Mouse (Mus musculus) ES-E14 (cell line): ENCODE results near the gene Fhad1.

Experiments
- CHD2 ChIP-seq: IDR thresholded peaks from 2 replicates; pipeline ENCODE4 v1.6.1; 2014; ENCODE audit warnings: mild to moderate bottlenecking, low read depth, low read length, inconsistent platforms
- HCFC1 ChIP-seq: IDR thresholded peaks from 2 replicates; pipeline ENCODE4 v1.6.1; 2012; ENCODE audit warnings: low read length, inconsistent platforms, borderline replicate concordance; ENCODE audit not compliant: insufficient read depth
- MAFK ChIP-seq: IDR thresholded peaks from 2 replicates; pipeline ENCODE4 v1.6.1; 2014; ENCODE audit warnings: mild to moderate bottlenecking, low read depth, low read length, inconsistent platforms; ENCODE audit not compliant: insufficient read depth
- ZC3H11A ChIP-seq: IDR thresholded peaks from 2 replicates; pipeline ENCODE4 v1.6.1; 2012; ENCODE audit warnings: low read depth, mild to moderate bottlenecking, inconsistent platforms, low read length, borderline replicate concordance
- ZNF384 ChIP-seq: IDR thresholded peaks from 2 replicates; pipeline ENCODE4 v1.6.1; 2012; ENCODE audit warnings: low read depth, low read length, inconsistent platforms

DNA sequence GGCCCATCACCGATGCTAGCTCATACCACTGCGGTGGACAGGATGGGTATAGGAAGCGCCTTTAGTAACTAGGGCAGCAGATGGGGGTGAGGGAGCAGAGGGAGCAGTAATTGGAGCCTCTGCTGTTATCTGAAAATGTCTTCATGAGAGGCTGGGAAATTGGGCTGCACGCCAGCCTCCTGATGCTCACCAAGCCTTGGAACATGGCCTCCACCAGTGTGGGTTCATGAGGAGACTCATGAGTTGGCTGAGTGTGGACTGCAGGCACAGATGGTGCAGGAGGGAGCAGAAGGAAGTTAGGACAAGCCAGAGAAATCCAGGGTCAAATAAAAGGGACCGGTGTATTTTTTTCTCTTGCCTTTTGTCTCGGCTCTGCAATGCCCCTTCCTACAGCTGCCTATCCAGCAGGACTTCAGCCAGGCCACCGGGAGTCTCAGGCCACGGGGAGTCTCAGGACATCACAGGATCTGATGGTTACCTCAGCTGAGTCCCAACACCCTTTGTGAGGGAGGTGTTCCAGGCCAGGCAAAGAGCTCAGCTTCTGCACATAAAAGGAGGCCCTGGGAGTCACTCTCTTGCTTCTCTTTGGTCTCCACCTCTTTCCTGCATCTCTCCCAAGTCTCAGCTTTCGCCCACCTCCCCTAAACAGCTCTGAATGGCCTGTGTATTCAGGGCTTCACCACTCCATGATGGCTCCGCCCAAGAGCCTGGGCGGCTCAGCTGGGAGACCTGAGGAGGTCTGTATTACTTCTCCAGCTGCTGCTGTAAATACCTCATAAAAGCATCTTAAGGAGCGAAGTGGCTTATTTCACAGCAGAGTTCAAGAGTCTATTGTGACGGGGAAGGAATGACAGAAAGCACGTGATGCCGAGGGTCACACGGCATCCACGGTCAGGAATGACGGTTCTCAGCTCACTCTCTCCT is 45.8 kb upstream of the Fhad1 start:
- TF ChIP-seq CHD2 = no peak
- TF ChIP-seq ZNF384 = no peak
- no peak for TF ChIP-seq ZC3H11A
- TF ChIP-seq MAFK = no peak
- no peak for TF ChIP-seq HCFC1
